Mouse (Mus musculus) monocyte, adult 5-6 weeks (primary cell): ENCODE measurements around the gene Synm. TPM values are rescaled to one million over a fixed set of nuclear protein-coding genes. Genes with fewer than 3 reads are reported as not detected.

Source experiments
- ATAC-seq: fragments of 153-309, 156-312 bp; replicated peaks from 2 replicates; pipeline ENCODE4 v1.8.0; 2017; ENCODE audit warnings: mild to moderate bottlenecking; ENCODE audit not compliant: low TSS enrichment, insufficient number of reproducible peaks, severe bottlenecking, poor library complexity, low FRiP score
- total RNA-seq: library from RNA; stranded (forward); fragments of 200-1000, 200-491, 200-594 nt; gene quantifications from 3 replicates; pipeline ENCODE4 v1.2.3, GENCODE M21; 2017

The Synm gene
- 0.53 TPM in 1 of 3 replicates, not detected in the others for total RNA-seq

GRCm38 (mm10) chr7:67759629-67759995, at the start of gene Synm:
Gene Synm, minus strand, starts transcription at chr7:67759742.
- ATAC-seq, result no peak

- ATAC-seq, result no peak
These were observed 44.3 kb upstream of the Synm start for GRCm38 (mm10) chr7:67803857-67804215.

- peak; percentile 55 for ATAC-seq
These were observed 43.7 kb upstream of the Synm start for GRCm38 (mm10) chr7:67803015-67803856.

- no peak for ATAC-seq
These were observed 41.5 kb upstream of the Synm start for GRCm38 (mm10) chr7:67801022-67801421.

- no peak for ATAC-seq
These were observed 41.0 kb upstream of the Synm start for GRCm38 (mm10) chr7:67800547-67800946.

- ATAC-seq, result no peak
These were observed 38.9 kb upstream of the Synm start for GRCm38 (mm10) chr7:67798476-67798875.

GRCm38 (mm10) chr7:67797065-67797464, 37.5 kb upstream of the Synm start:
- no peak for ATAC-seq

- no peak for ATAC-seq
These were observed 33.9 kb upstream of the Synm start for GRCm38 (mm10) chr7:67793449-67793848.

GRCm38 (mm10) chr7:67791256-67791655, 31.7 kb upstream of the Synm start:
- ATAC-seq, result no peak

GRCm38 (mm10) chr7:67788713-67789112, 29.2 kb upstream of the Synm start:
- ATAC-seq, result no peak

- ATAC-seq, result no peak
These were observed 28.3 kb upstream of the Synm start for GRCm38 (mm10) chr7:67787861-67788260.

GRCm38 (mm10) chr7:67776636-67777305, 17.2 kb upstream of the Synm start:
- no peak for ATAC-seq

GRCm38 (mm10) chr7:67775623-67776022, 16.1 kb upstream of the Synm start:
- no peak for ATAC-seq

- no peak for ATAC-seq
These were observed 12.7 kb upstream of the Synm start for GRCm38 (mm10) chr7:67772231-67772630.

GRCm38 (mm10) chr7:67769487-67769886, 9.9 kb upstream of the Synm start:
- no peak for ATAC-seq

GRCm38 (mm10) chr7:67768125-67768524, 8.6 kb upstream of the Synm start:
- ATAC-seq, result no peak

- no peak for ATAC-seq
These were observed 4.1 kb upstream of the Synm start for GRCm38 (mm10) chr7:67763625-67764024.

GRCm38 (mm10) chr7:67758858-67759628, 499 bp downstream of the Synm start:
- ATAC-seq, result no peak

- no peak for ATAC-seq
These were observed 1.1 kb downstream of the Synm start for GRCm38 (mm10) chr7:67758506-67758857.

GRCm38 (mm10) chr7:67756636-67757035, 2.9 kb downstream of the Synm start:
- no peak for ATAC-seq
